Mouse (Mus musculus): ENCODE results near the gene Flt1.
A peak's percentile ranks its signal among the peaks of the same experiment; 100 is the strongest.
"Not testable (repeated sequence)": the region's sequence is repeated elsewhere in the genome, so short reads cannot be mapped to it uniquely, and the experiment has no call there.

The Flt1 gene

DNA sequence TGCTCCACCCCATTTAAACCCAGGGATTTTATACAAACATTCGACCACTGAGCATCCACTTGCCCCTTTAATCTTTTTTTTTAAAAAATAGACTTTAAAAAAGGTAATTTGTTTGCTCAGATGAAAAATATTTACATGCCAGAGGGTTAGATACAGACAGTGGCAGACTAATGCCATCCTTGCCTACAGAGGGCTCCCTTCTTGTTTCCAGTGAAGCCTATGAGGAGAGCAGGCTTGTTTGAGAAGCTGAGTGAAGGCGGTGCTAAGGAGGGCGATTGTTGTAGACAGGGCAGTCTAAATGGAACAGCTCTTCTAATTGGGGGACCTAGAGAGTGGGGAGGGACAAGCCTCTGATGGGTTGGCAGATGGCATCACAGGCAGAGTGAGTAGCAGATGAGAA, 109.4 kb downstream of the Flt1 start:
- no peak for DNase-seq (ENCODE audit: low read depth in 2 of 2, low spot score in 2 of 2)

DNA sequence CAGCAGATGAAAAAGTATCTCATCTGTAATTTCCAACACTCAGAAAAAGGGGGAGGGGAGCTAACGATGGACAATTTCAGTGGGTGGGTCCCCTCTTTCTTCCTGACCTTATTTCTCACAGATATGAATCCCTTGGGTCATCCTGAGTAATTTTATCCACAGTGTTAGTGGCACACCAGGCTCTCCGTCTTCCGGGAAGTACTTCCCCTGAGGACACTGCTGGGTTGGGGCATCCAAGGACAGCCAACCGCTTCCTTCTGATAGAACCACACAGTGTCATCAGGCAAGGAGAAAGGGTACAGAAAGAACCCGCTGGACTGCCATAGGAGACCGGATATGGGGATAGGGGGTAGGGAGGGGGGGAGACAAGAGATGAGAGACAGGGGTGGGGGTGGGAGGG, 111.2 kb downstream of the Flt1 start:
- no peak for DNase-seq (ENCODE audit: low read depth in 2 of 2, low spot score in 2 of 2)

DNA sequence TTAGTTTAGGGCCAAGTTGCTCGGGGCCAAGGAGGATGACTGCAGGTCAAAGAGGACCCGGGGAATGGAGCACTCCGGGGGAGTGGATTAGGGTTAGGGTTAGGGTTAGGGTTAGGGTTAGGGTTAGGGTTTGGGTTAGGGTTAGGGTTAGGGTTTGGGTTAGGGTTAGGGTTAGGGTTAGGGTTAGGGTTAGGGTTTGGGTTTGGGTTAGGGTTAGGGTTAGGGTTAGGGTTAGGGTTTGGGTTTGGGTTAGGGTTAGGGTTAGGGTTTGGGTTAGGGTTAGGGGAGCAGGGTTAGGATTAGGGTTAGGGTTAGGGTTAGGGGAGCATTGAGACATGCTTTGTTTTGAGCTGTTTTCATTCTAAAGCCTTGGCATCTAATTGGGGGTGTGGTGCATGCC, 114.5 kb downstream of the Flt1 start:
- not testable (repeated sequence) for DNase-seq (ENCODE audit: low read depth in 2 of 2, low spot score in 2 of 2)

DNA sequence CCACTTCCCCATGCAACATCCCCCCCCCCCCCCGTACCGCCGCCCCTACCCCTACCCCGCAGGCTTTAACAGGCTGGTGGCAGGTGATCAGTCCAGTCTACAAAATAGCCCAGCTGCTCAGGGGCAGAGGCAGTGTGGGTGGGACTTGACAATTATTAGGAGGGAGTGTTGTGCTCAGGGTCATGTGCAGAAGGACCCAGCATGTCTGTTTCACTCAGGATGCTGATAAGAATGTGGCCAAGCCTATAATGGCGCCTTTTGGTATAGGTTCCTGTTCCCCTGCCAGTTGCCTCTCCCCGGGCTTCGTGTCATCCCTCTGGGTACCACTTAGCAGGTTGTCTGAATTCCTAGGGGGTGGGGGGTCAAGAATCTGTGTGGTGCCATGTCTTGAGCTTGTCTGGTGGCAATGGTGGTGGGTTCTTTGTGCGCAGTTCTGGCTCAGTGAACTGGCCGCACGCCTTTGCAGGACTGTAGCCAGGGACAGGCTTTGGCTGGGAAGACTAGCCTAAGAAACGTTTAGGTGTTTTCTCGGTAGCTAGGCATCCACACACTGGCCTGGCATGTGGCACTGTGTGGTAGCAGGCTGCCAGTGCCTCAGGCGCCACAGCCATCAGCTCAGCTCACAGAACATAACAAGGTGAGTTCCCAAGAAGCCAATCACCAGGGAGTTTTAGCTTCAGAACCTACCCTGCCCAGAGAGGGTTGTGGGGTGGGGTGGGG, 118.4 kb downstream of the Flt1 start:
- no peak for DNase-seq (ENCODE audit: low read depth in 2 of 2, low spot score in 2 of 2)

DNA sequence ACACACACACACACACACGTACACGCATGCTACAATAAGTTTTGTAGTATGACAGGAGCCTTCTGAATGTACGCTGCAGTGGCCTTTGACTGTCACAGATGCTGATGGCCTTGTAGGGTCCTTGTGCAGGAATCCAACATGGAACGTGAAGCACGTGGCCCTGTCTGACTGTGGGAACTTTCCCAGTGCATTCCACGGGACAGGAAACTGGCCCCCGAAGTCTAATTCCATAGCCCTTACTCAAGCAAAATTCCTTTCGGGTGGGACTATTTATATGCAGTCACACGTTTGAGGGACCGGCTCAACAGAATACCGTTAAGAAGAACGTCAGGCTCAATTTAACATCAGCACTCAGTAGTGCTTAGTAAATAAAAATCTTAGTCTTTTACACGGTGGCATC, 119.1 kb downstream of the Flt1 start:
- no peak for DNase-seq (ENCODE audit: low read depth in 2 of 2, low spot score in 2 of 2)

DNA sequence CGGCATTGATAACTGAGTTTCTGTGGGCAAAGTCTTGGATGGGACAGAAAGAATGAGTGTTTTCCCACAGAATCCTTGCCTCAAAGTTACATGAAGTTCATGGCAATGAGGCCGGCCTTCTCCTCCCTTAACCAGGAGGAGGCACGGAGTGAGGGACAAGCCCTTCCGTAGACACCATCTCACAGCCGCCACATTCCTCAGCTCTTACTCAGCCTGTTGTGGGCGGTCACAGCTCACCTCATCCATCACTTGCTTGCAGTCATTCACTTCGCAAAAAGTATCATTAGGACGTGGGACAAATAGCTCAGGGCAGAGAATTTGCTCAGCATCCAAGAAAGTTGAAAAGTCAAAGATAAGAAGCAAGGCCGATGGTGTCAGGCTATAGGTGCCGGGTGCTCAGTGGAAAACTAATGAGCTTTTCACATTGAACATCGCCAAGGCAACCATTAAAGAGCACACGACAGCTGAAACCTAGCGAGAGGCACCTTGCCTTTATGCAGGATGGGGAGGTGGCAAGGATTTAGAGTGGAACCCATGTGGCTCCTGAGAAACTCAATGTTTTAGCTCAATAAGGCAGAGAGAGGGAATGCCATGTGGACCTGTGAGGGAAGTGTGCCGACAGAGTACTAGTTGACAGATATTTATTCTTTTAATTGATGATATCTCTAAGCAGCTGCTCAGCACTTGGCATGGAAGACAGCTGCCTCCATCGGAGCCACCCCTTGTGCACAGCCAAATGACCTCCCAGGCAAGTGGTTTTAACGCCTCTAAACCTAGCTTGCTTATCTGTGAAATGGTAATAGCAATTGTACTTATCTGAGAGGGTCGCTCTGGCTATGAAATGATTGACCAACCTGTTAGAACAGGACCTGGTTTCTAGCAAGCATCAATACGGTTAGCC, 124.1 kb downstream of the Flt1 start:
- no peak for DNase-seq (ENCODE audit: low read depth in 2 of 2, low spot score in 2 of 2)

DNA sequence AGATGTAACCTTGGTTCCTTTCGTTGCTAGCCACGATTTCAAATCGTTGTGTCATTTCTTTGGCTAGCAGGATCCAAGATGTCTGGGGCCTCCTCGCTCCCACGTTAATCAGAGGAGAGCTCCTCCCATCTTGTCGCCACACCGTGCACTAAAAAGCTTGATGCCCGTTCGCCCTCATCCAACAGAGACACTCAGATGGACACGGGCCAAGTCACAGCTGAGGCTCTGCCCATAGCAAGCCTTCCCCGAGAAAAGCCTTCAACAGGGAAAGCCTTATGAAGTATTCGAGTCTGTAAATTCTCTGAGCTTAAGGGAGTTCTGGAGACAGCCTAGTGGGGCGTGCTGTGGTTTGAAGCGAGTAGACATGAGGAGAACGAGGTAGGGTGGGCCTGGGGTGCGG, 128.0 kb downstream of the Flt1 start:
- DNase-seq (ENCODE audit: low read depth in 2 of 2, low spot score in 2 of 2), result no peak

DNA sequence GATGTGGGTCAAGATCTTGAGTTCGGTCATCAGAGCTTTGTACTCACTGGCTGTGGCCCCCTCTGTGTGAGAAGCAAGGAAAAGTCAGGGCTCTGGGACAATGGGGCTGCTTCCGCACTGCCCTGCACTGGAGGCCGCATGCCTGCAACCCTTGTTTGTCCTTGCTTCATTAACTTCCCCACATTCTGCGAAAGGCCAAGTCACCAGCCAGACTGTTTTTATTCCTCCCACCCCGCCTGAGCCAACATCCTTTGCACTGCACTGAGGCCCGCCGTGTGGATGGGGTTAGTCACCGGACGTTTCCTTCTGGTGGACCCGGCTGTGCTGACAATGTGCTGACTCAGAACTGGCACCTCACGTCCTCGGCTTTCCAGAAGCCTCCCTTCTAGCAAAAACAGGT, 136.0 kb downstream of the Flt1 start:
- DNase-seq (ENCODE audit: low read depth in 2 of 2, low spot score in 2 of 2), result no peak

DNA sequence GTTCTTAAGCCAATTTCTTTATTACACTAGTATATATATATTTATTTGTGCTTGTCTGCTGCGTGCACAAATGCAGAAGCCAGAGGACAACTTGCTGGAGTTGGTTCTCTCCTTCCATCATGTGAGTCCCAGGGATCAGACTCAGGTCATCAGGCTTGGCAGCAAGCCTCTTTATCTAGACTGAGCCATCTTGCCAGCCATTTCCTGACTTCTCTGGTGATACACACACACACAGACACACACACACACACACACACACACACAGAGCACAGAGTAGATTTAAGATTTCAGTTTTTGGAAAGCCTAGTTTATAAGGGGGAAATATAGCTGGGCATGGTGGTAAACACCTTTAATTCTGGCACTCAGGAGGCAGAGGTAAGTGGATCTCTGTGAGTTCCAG, 140.7 kb downstream of the Flt1 start:
- DNase-seq (ENCODE audit: low read depth in 2 of 2, low spot score in 2 of 2), result no peak

DNA sequence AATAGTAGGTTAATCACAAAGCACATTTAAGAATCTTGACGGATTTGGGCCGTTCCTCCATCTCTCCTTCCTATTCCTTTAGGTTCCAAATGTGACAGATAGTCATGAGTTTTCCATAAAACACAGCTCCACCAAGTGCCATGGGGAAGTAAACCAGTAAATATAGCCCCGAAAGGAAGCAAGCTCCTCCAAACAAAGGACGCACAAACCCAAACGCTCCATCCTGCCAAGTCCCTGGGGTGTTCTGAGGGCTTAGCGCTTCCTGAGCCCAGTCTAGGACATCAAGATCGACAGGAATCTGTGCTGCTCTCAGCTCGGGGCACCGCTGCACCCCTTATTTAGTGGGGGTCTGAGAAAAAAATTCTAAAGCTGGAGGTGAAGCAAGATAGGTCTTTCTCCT, 141.2 kb downstream of the Flt1 start:
- DNase-seq (ENCODE audit: low read depth in 2 of 2, low spot score in 2 of 2), result no peak

DNA sequence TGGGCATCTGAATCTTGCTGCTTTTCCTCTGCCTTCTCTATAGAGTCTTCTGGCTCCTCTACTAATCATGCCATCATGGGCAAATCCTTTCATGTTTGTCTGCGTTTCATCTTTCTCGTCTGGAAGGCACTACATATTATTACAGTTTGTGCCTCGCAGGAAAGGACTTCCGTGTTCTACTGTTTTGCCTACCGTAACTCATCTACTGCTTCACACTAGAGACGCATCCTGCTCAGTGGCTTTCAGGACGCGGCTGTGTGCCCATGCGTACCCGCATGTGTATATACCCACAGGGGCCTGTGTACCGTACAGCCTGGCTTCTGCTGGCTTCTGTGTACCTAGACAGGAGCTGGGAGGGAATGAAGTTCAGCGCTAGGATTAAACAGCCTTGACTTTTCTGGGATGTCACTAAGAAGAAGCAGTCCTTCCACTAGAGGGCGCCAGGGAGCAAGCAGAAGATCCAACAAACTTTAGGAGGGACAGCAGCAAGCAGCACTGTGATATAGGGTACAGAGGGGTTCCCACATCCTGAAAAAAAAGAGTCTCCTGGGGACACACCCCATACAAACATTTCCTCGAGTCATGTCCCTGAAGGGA, 142.0 kb downstream of the Flt1 start:
- DNase-seq (ENCODE audit: low read depth in 2 of 2, low spot score in 2 of 2), result peak; percentile 54 to 65

DNA sequence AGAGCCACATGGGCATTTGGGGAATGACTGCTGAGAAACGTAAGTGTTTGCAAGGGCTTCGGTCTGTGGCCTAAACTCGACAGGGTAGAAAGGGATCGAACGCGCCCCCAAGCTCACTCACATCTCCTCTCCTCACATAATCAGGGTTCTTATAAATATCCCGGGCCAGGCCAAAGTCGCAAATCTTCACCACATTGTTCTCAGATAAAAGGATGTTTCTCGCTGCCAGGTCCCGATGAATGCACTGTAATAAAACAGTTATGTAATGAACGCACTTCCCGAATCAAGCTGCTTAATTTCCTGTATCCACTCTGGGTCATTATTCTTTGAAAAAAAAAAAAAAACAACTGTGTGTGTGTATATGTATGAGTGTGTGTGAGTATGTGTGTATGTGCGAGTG, 145.6 kb downstream of the Flt1 start:
- no peak for DNase-seq (ENCODE audit: low read depth in 2 of 2, low spot score in 2 of 2)

DNA sequence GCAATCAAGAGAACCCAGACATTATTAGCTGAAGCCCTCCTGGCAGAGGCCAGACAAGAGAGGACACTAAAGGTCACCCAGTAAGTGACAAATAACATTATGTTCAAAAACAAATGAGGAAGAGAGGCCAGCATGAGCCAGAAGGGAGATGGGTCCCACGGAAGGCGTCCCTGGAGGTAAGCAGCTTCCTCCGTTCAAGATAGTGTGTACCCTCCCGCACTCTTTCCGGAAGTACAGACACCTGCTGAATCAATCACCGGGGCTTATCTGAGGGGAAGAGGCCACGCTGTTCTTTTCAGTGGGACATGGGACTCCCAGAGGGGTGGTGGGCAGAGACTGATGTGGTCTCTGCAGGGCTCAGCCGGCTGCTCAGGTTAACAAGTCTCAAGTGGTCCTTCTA, 146.1 kb downstream of the Flt1 start:
- no peak for DNase-seq (ENCODE audit: low read depth in 2 of 2, low spot score in 2 of 2)

DNA sequence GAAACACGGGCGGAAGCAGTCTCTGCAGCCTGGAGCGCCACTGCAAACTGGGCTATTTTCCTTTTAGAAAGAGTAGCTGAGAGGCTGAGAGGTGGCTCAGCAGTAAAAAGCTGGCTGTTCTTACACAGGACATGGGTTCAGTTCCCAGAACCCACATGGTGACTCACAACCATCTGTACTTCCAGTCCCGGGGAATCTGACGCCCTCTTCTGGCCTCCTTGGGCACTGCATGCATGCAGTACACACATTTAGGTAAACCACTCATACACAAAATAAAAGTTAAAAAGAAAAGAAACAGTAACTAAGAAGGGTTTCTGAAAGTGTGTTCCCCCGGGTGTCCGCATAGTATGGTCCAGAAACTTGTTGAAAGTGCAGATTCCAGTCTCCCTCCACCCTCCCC, 146.7 kb downstream of the Flt1 start:
- DNase-seq (ENCODE audit: low read depth in 2 of 2, low spot score in 2 of 2), result no peak

DNA sequence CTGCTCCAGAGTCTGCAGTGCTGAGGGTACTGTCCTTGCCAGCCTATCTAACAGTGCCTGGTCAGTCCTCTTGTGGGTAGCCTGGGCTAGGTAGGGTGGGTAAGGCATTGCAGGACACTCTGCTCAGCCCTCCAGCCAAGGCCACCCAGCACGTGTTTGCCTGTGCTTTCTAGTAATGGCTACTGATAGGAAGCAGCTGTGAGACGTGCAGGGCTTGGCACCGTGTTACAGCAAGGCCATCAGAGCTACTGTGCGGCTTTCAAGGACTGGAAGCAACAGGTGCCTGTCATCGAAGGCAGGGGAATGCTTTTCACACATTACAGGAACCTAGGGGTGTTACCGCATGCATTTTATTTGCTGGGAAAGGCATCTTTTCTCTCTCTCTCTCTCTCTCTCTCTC, 148.8 kb downstream of the Flt1 start:
- DNase-seq (ENCODE audit: low read depth in 2 of 2, low spot score in 2 of 2), result no peak

DNA sequence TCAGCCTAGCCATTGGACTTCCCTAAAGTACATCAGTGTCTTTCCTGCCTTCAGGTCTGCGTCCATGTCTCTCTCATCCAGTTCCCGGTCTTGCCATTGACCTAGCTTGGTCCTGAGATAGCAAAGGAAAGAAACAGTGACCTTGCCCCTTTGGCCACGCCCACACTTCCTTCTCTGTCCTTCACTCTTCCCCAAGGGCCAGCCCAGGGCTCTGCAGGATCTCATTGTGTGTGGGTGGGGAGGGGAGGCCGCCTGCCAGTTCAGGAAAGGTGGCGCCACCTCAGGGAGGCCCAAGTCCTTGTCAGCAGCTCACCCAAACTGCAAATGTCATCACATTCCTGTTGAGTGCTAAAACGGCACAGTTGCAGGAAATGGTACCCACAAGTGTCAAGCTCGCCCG, 151.3 kb downstream of the Flt1 start:
- DNase-seq (ENCODE audit: low read depth in 2 of 2, low spot score in 2 of 2), result no peak

DNA sequence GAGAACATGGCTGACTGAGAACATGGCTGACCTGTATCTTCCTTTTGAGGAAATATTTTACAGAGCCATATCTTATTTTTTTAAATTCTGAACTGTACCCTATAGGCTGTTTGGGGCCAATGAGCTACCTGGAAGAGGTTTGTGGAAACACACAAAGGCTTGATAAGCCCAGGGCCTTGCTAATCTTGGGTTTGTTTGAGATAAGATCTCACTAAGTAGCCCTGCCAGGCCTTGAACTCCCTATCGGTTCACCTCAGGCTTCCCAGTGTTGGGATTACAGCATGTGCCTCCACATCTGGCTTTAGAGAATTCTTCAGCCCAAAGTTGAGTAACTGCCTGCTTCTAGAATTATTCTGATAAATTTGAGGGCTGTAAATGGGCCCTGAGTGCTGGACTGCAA, 152.3 kb downstream of the Flt1 start:
- DNase-seq (ENCODE audit: low read depth in 2 of 2, low spot score in 2 of 2), result no peak

DNA sequence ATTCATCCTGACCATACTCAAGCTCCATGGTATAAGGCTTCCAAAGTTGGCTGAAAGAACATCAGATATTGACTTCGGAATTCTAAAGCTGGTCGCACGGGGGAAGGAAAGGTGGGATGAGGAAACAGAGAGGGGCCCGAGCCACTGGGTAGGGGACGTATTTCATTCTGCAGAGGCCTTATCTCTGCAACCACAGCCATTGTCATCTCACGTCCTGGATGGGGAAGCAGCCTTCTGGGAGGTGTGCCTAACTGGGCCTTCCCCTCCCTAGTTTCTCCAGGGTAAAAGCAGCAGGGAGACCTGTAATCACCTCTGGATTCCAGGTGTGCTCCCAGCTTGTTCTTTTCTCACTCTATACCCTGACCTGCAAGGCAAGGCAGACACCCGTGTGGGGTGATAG, 153.1 kb downstream of the Flt1 start:
- no peak for DNase-seq (ENCODE audit: low read depth in 2 of 2, low spot score in 2 of 2)

DNA sequence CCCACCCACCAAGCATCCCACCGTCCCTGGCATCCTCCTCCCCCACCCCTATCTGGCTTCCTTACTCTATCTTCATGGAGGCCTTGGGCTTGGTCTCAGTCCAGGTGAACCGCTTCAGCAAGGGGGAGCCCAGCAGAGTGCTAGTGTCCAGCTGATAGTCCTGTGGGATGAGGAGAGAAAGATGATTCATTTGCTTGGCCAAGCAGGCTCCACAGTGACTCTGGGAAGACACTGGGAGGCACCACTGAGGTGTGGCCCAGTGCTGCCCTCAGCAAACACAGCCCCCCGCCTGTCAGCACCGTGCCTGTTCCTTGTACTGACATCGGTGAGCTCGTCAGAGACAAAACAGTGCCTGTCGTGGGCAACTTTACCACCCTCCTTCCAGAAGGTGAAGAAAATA, 159.5 kb downstream of the Flt1 start:
- no peak for DNase-seq (ENCODE audit: low read depth in 2 of 2, low spot score in 2 of 2)

DNA sequence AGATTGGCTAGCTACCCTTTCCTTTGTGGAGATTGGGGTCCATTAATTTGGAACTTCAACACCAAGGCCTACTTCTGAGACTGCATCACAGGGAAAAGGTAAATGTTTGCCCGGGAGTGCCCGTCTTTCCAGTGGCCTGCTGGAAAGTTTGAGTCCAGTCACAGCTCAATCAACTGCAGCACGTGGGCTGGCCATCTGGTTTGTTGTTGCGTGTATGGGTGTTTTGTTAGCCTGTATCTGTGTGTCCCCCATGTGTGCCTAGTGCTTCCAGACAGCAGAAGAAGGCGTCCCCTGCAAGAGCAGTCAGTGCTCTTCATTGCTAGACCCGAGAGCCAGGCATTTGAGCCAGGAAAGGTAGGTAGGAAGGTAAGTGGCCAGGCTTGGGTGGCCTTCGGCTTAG, 160.4 kb downstream of the Flt1 start:
- DNase-seq (ENCODE audit: low read depth in 2 of 2, low spot score in 2 of 2), result no peak

DNA sequence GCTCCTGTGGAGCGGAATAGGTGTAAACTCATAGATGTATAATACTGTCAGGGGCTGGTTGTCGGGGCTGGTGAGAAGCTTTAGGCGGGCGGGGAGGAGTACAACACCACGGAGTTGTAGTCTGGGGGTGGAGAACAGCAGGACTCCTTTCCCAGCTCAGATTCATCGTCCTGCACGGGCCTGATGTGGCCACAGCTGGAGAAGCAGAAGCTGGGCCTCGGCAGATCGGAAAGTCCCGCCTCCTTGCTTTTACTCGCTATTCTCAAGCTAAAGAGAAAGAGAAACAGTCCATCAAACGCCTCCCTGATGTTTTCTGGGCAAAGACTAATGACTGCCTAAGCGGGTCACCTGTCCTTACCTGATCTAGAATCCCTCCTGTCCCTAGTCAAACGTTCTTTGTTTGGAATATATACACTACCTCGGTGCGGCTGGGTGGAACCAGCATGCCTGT, 161.6 kb downstream of the Flt1 start:
- peak in 1 of 2 experiments; percentile 15 for DNase-seq (ENCODE audit: low read depth in 2 of 2, low spot score in 2 of 2)

DNA sequence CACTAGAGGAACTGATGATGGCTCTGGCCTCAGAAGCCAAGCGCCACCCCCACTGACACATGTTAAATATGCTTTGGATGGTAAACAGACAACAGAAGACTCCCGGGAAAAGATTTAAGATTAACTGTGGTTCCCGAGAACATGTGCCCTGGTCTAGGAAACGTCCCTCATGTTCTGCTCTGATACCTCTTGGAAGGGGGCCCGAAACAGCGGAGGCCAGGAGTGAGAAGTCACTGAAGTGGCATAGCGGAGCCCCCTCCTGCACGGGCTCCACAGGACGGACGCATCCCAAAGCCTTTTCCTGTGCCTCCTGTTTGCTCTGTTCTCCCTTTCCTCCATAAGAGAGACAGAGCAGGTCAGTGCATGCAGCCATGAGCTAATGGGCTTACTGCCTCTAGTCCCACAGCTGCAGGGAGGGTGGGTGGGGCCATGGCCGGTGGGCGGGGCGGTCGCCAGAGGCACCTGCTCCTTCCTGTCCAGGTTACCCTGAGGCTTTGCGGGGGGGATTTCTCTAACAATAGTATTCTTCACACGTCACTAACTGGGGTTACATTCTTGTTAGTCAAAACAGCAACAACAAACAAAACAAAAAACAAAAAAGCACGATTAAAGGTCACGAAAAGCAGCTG, 162.2 kb downstream of the Flt1 start:
- DNase-seq (ENCODE audit: low read depth in 2 of 2, low spot score in 2 of 2), result no peak

Measured in CD8-positive naive resting alpha-beta T cell, adult 2 months (primary cell).